Mouse (Mus musculus) CH12.LX (cell line): Measurements from ENCODE around the gene Zfyve1. TPM values are rescaled to one million over a fixed set of nuclear protein-coding genes. Genes with fewer than 3 reads are reported as not detected.
"Not testable (repeated sequence)": the region's sequence is repeated elsewhere in the genome, so short reads cannot be mapped to it uniquely, and the experiment has no call there.

Source experiments
- DNase-seq: peaks from one replicate; pipeline ENCODE4 v3.0.0-alpha.2; 2013; ENCODE audit errors: extremely low read depth
- H3K27ac ChIP-seq: 2 replicates; pipeline ENCODE4 v1.5.1; 2012; ENCODE audit warnings: low read depth, mild to moderate bottlenecking, control low read depth, moderate library complexity; ENCODE audit not compliant: insufficient read depth
- H3K27me3 ChIP-seq: replicated peaks from 2 replicates; pipeline ENCODE3; 2012; ENCODE audit warnings: inconsistent platforms
- H3K36me3 ChIP-seq, 2 experiments: replicated peaks in 1 of 2; 2 replicates each; pipeline versions ENCODE3 to v1.6.1; 2012; ENCODE audit warnings: inconsistent platforms in 1 of 2, low read length in 1 of 2, mild to moderate bottlenecking in 1 of 2, mixed read lengths in 1 of 2, moderate library complexity in 1 of 2; ENCODE audit not compliant: control insufficient read depth in 1 of 2, insufficient read depth in 1 of 2
- H3K4me1 ChIP-seq, 2 experiments: 2 replicates each; pipeline ENCODE4 v1.6.1; 2012; ENCODE audit warnings: inconsistent platforms in 1 of 2, moderate library complexity in 1 of 2; ENCODE audit not compliant: insufficient read depth in 2 of 2, control insufficient read depth in 1 of 2
- H3K4me2 ChIP-seq: 2 replicates; pipeline ENCODE4 v1.6.1; 2012; ENCODE audit warnings: low read depth, mild to moderate bottlenecking, control low read depth; ENCODE audit not compliant: poor library complexity, insufficient read depth, severe bottlenecking
- H3K4me3 ChIP-seq, 3 experiments: fragments of 150-350 bp in 1 of 3; sonication (generic) in 1 of 3; replicated peaks in 1 of 3; 2 replicates each; pipeline versions ENCODE3 to v1.5.1; 2011 to 2012; ENCODE audit warnings: low read depth in 2 of 3, low read length in 2 of 3, mild to moderate bottlenecking in 2 of 3, moderate library complexity in 2 of 3, control low read depth in 1 of 3, improper control_type of control experiment in 1 of 3, inconsistent platforms in 1 of 3, mixed read lengths in 1 of 3; ENCODE audit not compliant: poor library complexity in 1 of 3
- H3K79me2 ChIP-seq: replicated peaks from 2 replicates; pipeline ENCODE4 v1.6.1; 2012; ENCODE audit warnings: mild to moderate bottlenecking, moderate library complexity; ENCODE audit not compliant: control insufficient read depth, poor library complexity, insufficient read depth, severe bottlenecking; ENCODE audit errors: extremely low read depth
- H3K9ac ChIP-seq: 2 replicates; pipeline ENCODE4 v1.6.1; 2012; ENCODE audit warnings: low read depth, mild to moderate bottlenecking, control low read depth, moderate library complexity; ENCODE audit not compliant: insufficient read depth
- H3K9me3 ChIP-seq: replicated peaks from 2 replicates; pipeline ENCODE3; 2012; ENCODE audit warnings: low read length, inconsistent platforms, mixed read lengths
- BHLHE40 ChIP-seq: IDR thresholded peaks from 2 replicates; pipeline ENCODE4 v1.6.1; 2011; ENCODE audit warnings: mild to moderate bottlenecking, low read depth, low read length, improper control_type of control experiment
- CHD1 ChIP-seq: IDR thresholded peaks from 2 replicates; pipeline ENCODE4 v1.6.1; 2012; ENCODE audit warnings: low read depth, low read length, improper control_type of control experiment, inconsistent platforms
- GABPA ChIP-seq: IDR thresholded peaks from 2 replicates; pipeline ENCODE4 v1.6.1; 2012; ENCODE audit warnings: low read depth, low read length, improper control_type of control experiment, inconsistent platforms; ENCODE audit not compliant: insufficient replicate concordance
- IRF4 ChIP-seq: IDR thresholded peaks from 2 replicates; pipeline ENCODE4 v1.6.1; 2014; ENCODE audit warnings: low read depth, mild to moderate bottlenecking, inconsistent platforms, low read length, improper control_type of control experiment
- JUN ChIP-seq: IDR thresholded peaks from 2 replicates; pipeline ENCODE4 v1.6.1; 2011; ENCODE audit warnings: low read depth, mild to moderate bottlenecking, low read length, improper control_type of control experiment, moderate library complexity; ENCODE audit not compliant: insufficient read depth
- JUND ChIP-seq: conservative IDR thresholded peaks from 2 replicates; pipeline ENCODE4 v1.6.1; 2011; ENCODE audit warnings: low read depth, low read length, improper control_type of control experiment
- MAFK ChIP-seq: IDR thresholded peaks from 2 replicates; pipeline ENCODE4 v1.6.1; 2011; ENCODE audit warnings: low read length, improper control_type of control experiment; ENCODE audit not compliant: insufficient replicate concordance
- MEF2A ChIP-seq: IDR thresholded peaks from 2 replicates; pipeline ENCODE4 v1.6.1; 2014; ENCODE audit warnings: low read depth, mild to moderate bottlenecking, inconsistent platforms, low read length, improper control_type of control experiment, borderline replicate concordance
- NELFE ChIP-seq: IDR thresholded peaks from 2 replicates; pipeline ENCODE4 v1.6.1; 2011; ENCODE audit warnings: low read depth, low read length, improper control_type of control experiment
- NRF1 ChIP-seq: IDR thresholded peaks from 2 replicates; pipeline ENCODE4 v1.6.1; 2014; ENCODE audit warnings: low read depth, mild to moderate bottlenecking, inconsistent platforms, low read length, improper control_type of control experiment, moderate library complexity
- PAX5 ChIP-seq: IDR thresholded peaks from 2 replicates; pipeline ENCODE4 v1.6.1; 2012; ENCODE audit warnings: low read length, inconsistent platforms, mixed read lengths
- POLR2A ChIP-seq: IDR thresholded peaks from 2 replicates; pipeline ENCODE4 v1.6.1; 2011; ENCODE audit warnings: low read depth, mild to moderate bottlenecking, improper control_type of control experiment, low read length
- RAD21 ChIP-seq: IDR thresholded peaks from 2 replicates; pipeline ENCODE4 v1.6.1; 2011; ENCODE audit warnings: low read depth, mild to moderate bottlenecking, low read length, improper control_type of control experiment, moderate library complexity
- TBP ChIP-seq: conservative IDR thresholded peaks from 2 replicates; pipeline ENCODE4 v1.6.1; 2011; ENCODE audit warnings: low read depth, low read length, improper control_type of control experiment
- USF2 ChIP-seq: conservative IDR thresholded peaks from 2 replicates; pipeline ENCODE4 v1.6.1; 2011; ENCODE audit warnings: low read depth, low read length, improper control_type of control experiment
- dilution Hi-C: fragments of 300-500 bp; cut with MboI; formaldehyde crosslinking; loops from 2 replicates; pipeline ENCODE4 v1.14.3; 2020; ENCODE audit warnings: low sequenced_read_pairs; ENCODE audit not compliant: extremely low pct_unique_long_range_greater_than_20kb, extremely low pct_ligation_motif_present
- in situ Hi-C: fragments of 300-500 bp; cut with MboI; formaldehyde crosslinking; loops from 3 replicates; pipeline ENCODE4 v1.14.3; 2019; ENCODE audit warnings: low sequenced_read_pairs, low pct_ligation_motif_present, low pct_unique_long_range_greater_than_20kb, mixed read lengths
- polyA plus RNA-seq: library from polyadenylated mRNA; unstranded; fragments of >175 nt; gene quantifications from 2 replicates; pipeline ENCODE4 v1.2.1, GENCODE M21; 2012; ENCODE audit warnings: low read depth; ENCODE audit not compliant: insufficient read length
- total RNA-seq, 2 experiments: library from RNA; depleted of rRNA; stranded (reverse); fragments of 300-350 nt in 1 of 2; fragments of >200 nt in 1 of 2; gene quantifications; 2 replicates each; pipeline ENCODE4 v1.2.3; 2012 to 2014

Zfyve1 gene
- total and polyA plus RNA-seq, 3 experiments: 6.0 to 17.6 (median 7.2) TPM

GRCm38 (mm10) chr12:83606411-83606810 is 9.4 kb upstream of the Zfyve1 start:
- H3K27ac ChIP-seq, H3K9me3 ChIP-seq, DNase-seq, H3K79me2 ChIP-seq, H3K36me3 ChIP-seq, in situ Hi-C loops, H3K4me2 ChIP-seq, H3K9ac ChIP-seq, H3K4me3 ChIP-seq, H3K4me1 ChIP-seq, dilution Hi-C loops, H3K27me3 ChIP-seq: not testable (repeated sequence)

DNA sequence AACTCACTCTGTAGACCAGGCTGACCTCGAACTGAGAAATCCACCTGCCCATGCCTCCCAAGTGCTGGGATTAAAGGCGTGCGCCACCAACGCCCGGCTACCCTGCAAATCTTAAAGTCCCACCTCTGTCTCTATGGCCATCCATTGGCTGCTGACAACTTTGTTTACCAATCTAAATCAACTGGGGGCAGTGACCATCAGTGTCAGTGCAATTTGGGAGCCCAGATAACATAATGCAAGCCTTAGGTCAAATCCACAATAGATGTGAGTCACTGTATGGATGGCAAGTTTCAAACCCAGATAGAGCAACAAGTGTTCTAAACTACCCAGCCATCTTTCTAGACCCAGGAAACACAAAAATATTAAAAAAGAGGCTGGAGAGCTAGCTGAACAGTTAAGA is 5.3 kb upstream of the Zfyve1 start:
- Histone ChIP-seq H3K27ac (no peak overlapping the region), H3K9ac (no peak overlapping the region), H3K79me2 (no peaks in the 10 kb centered on the region), H3K4me3 (no peak overlapping the region), H3K4me2 (no peak overlapping the region), H3K4me1 (peaks cover 0 to 4% of the 10 kb centered on the region in 2 experiments; a peak in 1 of 4 replicates), H3K36me3 (no peaks in the 10 kb centered on the region), H3K27me3 (no peaks in the 10 kb centered on the region), H3K9me3 (no peaks in the 10 kb centered on the region)
- DNase-seq: no peak
- dilution Hi-C loops: no loop called here
- TF ChIP-seq GABPA (no peak), CHD1 (no peak), POLR2A (no peak), MAFK (no peak), JUN (no peak), JUND (no peak), IRF4 (no peak), USF2 (no peak), MEF2A (no peak), NELFE (no peak), PAX5 (no peak)
- in situ Hi-C loops: no loop called here

- in situ Hi-C loops (no loop called here), dilution Hi-C loops (no loop called here)
- Histone ChIP-seq H3K27me3 (no peaks in the 10 kb centered on the region), H3K4me1 (peaks cover 5 to 27% of the 10 kb centered on the region in 2 experiments; a peak in 3 of 4 replicates), H3K9ac (no peak overlapping the region; the same call in 1 of the 2 replicates), H3K4me2 (no peak overlapping the region), H3K4me3 (no peak overlapping the region), H3K27ac (no peak overlapping the region), H3K79me2 (peaks cover 3% of the 10 kb centered on the region; the same call in 1 of the 2 replicates), H3K36me3 (peaks cover 3 to 17% of the 10 kb centered on the region in 2 experiments), H3K9me3 (no peaks in the 10 kb centered on the region)
- no peak for DNase-seq
- TF ChIP-seq TBP (no peak), RAD21 (no peak), USF2 (no peak), BHLHE40 (no peak), JUN (no peak), NRF1 (no peak), MEF2A (no peak)
Measured at GRCm38 (mm10) chr12:83597881-83598280, 859 bp upstream of the Zfyve1 start.
